Mouse (Mus musculus) C3H10T1/2 (cell line): Measurements from ENCODE around the gene Icosl. TPM values are rescaled to one million over a fixed set of nuclear protein-coding genes. Genes with fewer than 3 reads are reported as not detected.

Experiments
- polyA plus RNA-seq, 2 experiments: library from polyadenylated mRNA; unstranded; fragments of >200 nt; fragmentation: generic; extraction: Trizol; gene quantifications; one replicate each; pipeline ENCODE4 v1.2.1; 2012; ENCODE audit warnings: missing spikeins in 2 of 2

Icosl gene
- polyA plus RNA-seq, result under 1 TPM in 1 of 2 experiments, not detected in 1; 0.02 TPM

DNA sequence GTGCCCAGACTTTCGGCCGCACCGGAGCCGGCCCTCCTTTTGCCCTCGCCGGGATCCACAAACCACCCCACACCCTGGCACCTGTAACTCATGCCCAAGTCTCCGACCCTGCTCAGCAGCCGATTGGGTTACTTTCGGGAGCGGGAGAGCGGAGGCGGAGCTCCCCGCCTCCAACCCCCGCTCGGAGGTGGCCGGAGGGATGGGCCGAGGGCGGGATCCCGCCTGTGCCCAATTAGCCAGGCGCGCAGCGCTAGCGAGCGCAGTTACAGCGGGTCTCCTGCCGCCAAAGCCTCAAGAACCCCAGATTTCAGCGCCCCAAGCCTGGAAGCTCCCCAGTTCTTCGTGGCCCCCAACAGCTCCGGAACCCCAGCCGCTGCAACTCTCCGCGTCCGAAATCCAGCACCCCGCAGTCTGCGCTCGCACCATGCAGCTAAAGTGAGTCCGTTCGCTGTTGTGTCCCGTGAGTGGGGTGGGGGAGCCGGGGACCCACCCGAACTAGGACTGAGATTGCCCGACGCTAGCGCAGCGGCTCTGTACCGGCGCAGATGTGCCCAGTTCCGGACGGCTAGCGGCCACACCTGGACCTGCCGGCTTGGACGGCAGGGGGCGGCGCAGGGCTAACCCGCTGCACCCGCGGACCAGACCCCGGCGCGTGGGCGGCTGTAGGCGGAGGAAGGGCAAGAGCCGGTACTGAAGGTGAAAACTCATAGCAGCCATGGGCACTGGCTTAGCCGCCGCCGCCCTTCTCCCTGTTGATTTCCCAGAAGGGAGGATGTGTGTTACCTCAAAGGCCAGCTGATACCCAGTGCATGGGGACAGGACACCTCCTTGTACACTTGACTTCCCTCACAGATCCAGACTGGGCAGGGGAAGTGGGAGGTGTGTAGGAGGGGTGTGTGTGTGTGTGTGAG lies at the start of gene Icosl:
Gene Icosl, plus strand, starts transcription at position 202 of the 911 bp plus-strand sequence.

DNA sequence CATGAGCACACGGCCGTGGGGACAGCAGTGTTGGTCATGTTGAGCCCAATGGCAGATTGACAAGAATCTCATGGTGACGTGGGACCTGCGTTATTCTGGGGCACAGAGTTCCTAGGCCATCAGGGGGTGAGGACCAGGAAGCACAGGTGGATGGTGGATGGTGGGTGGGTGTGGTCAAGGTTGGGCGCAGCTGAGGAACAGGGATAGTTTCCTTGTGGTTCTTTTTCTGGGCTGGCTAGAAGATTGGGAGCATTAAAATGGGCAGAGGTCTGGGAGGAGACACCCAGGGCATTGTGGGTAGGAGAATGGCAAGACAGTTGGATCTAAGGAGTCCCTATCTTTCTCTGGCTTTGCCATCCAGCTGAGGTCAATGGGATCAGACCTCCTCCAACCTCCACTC lies 27.5 kb upstream of the Icosl start, which contains the start of gene Dnmt3l:
Gene Dnmt3l, plus strand, starts transcription at position 301 of the 400 bp plus-strand sequence.

DNA sequence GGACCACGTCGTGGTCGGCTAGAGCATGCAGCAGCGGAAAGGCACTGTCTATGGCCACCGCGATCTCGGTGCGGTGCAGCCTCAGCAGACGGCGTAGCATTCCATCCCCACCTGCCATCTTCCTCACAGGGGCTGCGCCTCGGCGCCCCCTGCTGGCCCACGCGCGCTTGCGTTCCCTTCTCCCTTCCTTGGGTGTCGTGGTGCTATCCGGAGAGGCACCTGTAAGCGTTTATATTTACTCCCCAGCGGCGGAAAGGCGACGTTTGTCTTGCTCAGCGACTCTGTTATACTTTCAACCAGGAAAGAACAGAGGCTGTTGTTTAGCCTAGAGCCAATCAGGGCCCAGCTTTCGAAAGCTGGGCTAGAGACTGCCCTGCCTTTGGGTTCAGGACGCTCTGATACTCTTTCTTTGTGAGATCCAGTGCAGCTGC lies 25.7 kb upstream of the Icosl start, which contains the start of gene Aire:
Gene Aire, minus strand, starts transcription at position 205 of the 431 bp plus-strand sequence.

Other genes with a start within 250 kb of the Icosl start
- not detected for gene Krtap10-4, start 242.2 kb upstream of the Icosl start, polyA plus RNA-seq
- gene Krtap10-10, start 233.4 kb upstream of the Icosl start, polyA plus RNA-seq, result not detected
- gene Gm36176, start 222.5 kb upstream of the Icosl start, polyA plus RNA-seq, result not detected
- not detected for gene Gm10318, start 216.4 kb upstream of the Icosl start, polyA plus RNA-seq
- gene Gm3285, start 207.3 kb upstream of the Icosl start, polyA plus RNA-seq, result not detected
- gene Lrrc3, start 166.8 kb upstream of the Icosl start, polyA plus RNA-seq, result not detected
- under 1 TPM; 0.04 to 0.35 TPM for gene Trpm2, start 98.7 kb upstream of the Icosl start, polyA plus RNA-seq
- 10 to 100 TPM; 35.9 to 36.8 TPM for gene 1810043G02Rik, start 90.8 kb upstream of the Icosl start, polyA plus RNA-seq
- gene Pfkl, start 59.2 kb upstream of the Icosl start, polyA plus RNA-seq, result 10 to 100 TPM; 46.2 to 73.2 TPM
- gene Dnmt3l, start 27.4 kb upstream of the Icosl start, polyA plus RNA-seq, result not detected
- not detected for gene Aire, start 25.7 kb upstream of the Icosl start, polyA plus RNA-seq
- 100 to 1,000 TPM in 1 of 2 experiments, 10 to 100 TPM in 1; 34.4 to 113 TPM for gene D10Jhu81e, start 100.5 kb downstream of the Icosl start, polyA plus RNA-seq
- gene Pwp2, start 115.8 kb downstream of the Icosl start, polyA plus RNA-seq, result 10 to 100 TPM; 11.8 to 17.0 TPM
- 10 to 100 TPM in 1 of 2 experiments, 1 to 10 TPM in 1; 5.1 to 15.5 TPM for gene Trappc10, start 175.3 kb downstream of the Icosl start, polyA plus RNA-seq